Mouse (Mus musculus) adrenal gland, adult (tissue): ENCODE results near the gene Bcorl1.
A peak's percentile ranks its signal among the peaks of the same experiment; 100 is the strongest.
"Not testable (repeated sequence)": the region's sequence is repeated elsewhere in the genome, so short reads cannot be mapped to it uniquely, and the experiment has no call there.

Source experiments
- DNase-seq, 2 experiments: peaks; one replicate each; pipeline ENCODE4 v3.0.0; 2022 to 2023; ENCODE audit warnings: low spot score in 1 of 2; ENCODE audit not compliant: inconsistent age in 2 of 2

The Bcorl1 gene

DNA sequence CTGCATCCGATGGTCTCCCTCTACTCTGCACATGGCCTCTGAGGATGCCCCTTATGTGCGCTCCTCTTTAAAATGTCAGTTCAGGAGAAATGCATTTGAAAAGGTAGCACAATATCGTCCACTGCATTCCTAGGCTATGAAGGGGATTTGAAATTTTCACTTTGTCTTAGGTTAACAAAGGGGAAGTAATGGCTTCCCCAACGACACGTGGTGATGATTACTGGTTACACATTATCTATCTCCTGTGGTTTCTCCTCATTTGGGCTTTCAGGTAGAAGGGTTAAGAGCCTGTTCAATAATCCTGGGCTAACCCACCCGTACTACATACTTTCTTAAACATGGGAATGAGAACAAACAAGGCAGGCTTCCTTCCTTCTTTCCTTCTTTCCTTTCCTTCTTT lies 48.2 kb downstream of the Bcorl1 start:
- no peak for DNase-seq

DNA sequence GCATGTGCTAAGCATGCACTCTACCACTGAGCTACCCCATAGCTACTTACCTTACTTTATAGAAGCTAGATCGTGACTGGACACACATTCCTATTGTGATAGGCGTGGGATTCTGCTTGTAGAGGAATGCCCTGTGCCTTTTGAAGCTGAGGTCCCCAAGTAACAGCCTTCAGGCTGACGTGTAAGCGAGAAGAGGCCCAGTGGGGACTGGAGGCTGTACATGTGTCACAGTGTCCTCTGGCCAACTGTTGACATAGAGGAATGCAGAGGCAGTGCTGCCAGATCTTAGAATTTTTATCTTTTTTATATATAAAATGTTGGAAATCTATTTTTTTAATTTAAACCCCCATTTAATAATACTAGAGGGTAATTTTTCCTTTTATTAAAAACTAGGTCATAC lies 58.8 kb downstream of the Bcorl1 start:
- no peak for DNase-seq

DNA sequence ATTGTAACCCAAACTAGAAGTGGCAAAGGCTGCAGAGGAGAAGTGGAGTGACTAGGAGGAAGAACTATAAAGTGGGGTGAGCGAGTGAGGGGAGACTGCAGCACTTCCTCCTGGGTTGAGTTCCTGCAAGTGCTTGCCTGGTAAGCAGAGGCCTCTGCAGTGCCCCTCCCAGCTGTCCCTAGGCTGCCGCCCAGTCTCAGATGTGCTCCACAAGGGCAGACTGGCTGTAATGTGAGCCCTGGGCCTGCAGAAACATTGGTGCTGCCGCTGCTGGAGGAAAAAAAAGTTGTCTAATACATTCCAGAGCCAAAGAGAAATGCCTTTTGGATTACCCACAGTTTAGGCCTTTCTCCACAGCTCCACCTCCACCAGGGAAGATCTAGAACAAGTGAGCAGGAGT lies 64.0 kb downstream of the Bcorl1 start:
- no peak for DNase-seq

DNA sequence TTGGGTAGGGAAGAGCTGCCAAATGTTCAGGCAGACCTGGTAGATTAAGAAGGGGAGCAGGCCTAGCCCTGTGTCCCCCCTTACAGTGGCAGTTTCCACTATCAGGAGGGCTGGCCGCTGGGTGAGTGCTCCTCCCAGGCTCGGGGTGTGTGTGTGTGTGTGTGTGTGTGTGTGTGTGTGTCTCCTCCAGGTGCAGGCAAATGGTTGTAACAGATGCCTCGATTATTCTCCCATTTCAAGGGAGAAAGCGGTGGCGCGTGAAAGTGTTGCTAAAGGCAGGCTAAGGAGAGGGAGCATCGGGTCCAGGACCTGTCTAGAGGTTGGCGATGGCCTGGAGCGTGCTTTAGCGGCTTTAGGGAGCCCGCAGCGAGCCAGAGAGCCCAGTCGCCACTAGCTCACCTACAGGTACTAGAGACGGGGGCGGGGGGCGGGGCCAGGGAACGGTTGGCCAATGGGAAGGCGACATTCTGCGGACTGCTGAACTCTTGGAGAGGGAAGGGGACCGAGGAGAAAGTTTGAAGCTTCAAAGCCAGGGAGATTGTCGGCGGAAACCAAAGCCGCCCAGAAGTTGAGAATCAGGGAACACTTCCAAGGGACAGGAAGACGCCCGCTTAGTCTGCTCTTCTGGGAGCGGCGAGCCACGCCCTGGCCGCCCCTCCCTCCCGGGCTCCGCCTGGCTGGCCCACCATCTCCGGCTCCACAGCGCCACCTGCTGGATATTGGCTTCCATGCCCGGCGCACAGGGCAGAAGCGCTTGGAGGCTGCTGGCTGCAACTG lies 68.6 kb downstream of the Bcorl1 start:
- DNase-seq: peak; percentile 85 to 95

DNA sequence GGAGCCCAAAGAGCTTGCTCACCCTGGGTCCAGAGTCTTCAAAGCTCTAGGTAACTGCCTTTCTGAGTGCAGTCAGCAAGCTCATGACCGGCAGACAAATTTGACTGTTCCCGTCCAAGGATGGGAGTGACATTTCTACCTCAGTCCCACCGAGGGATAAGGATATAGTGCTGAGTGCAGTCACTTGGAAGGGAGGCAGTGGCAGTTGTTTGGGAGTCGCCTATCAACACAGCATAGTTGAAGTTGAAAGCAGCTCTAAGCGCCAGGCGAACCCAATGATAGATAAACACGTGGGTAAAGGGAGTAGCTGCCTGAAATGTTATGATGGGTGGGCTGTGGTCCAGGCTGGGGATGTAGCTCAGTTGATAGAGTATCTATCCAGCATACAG lies 69.2 kb downstream of the Bcorl1 start:
- DNase-seq: no peak

DNA sequence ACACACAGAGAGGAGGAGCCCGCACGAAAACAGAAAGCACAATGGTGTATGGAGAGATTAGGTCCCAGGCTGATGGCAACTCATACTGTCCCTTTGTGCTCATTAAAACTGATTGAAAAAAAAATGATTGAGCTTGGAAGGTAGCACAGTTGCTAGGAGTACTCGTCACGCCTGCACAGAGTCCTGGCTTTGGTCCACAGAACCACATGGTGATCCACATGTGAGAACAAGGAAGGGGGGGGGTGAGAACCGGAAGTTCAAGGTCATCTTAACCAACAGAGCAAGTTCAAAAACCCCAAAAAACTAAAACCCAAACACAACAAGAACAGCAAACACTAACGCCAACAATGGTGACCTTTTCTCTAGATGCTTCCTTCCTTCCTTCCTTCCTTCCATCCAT lies 71.5 kb downstream of the Bcorl1 start:
- DNase-seq: peak in 1 of 2 experiments; percentile 42

DNA sequence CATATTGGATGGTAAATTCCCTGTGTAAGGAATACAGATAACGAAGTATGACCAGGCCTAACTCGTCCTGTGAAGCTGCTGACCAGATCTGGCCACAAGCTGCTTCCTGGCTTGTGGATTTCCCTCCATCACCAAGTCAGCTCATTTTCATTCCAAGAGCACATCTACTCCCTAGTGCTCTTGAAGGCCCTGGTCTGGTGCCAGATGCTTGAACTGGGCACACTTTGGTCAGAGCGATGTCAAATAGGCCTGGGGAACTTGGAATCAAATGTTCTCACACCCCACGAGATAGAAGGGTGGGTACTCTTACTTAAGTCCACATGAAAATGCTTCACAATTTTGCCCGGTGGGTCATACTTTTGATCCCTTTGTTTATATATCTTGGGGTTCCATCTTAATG lies 73.1 kb downstream of the Bcorl1 start:
- DNase-seq: no peak

DNA sequence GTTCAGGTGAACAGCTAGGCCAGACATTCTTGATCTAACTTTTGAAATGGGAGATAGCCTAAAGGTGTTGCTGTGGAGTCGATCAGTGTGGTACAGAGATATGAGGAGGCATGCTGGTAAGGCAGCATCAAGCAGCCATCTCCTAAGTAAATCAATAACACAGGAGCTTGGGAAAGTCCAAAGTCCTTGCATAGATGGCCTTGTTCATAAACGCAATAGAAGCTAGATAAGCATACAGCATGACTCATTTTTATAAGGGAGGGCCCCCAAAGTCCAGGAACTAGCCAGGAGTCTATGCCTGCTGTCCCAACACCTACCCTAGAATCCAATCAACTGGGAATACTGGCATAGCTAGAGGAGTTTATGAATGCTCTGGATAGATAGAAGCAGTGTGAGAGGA lies 77.3 kb downstream of the Bcorl1 start:
- peak in 1 of 2 experiments; percentile 60 for DNase-seq

DNA sequence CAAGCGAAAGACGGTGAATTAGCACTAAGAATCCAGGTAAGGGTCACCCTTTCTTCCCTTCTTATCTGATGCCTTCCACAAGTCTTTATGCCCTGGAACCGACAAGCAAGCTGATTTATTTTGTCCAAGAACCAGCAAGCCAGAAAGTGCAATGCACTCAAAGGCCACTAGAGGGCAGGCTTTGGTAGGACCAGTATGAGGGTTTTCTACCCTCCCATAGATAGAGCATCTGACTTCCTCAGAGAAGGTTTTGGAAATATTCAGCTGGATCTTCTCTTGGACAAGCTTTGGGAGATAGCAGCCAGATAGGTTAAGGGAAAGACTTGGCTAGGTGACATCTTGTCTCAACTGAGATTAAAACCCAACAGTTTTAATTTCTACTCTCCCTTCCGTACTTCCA lies 81.8 kb downstream of the Bcorl1 start:
- peak; percentile 66 to 91 for DNase-seq

DNA sequence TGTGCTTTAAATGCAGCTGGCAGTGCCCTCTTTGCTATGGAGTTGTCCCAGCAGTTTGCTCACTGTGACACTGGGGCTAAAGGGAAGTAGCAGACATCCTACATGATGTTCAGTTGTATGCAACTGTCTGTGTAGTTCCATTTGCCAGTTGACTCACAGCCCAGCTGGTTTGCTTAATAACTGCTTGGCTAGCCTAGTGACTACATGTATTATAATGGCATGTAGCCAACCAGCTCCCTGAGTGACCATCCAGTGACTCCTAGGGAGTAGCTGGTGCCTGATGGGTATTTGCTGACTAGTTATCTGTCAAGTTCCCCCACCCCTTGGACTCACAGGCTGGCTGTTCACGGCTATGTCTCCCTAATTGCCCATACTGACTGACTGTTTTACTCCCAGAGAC lies 82.5 kb downstream of the Bcorl1 start:
- DNase-seq: peak in 1 of 2 experiments; percentile 70

DNA sequence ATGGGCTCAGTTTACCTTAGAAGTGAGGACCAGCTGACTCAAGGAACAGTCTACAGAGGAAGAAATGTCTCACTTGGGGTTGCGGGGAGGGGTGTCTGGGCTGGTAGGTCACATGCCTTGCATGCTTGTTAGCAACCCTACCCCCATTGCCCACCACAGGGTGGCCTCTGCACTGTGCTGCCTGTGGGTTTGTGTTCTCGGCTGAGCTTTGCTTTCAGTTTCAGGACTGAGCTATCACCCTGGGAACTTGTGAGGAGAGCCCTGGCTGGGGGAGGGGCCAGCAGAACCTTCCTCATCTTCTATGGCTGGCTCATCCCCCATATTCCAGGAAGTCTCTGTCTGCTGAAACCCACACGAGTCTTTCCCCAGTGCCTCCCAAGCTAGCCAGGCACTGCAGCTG lies 83.4 kb downstream of the Bcorl1 start:
- peak in 1 of 2 experiments; percentile 68 for DNase-seq

DNA sequence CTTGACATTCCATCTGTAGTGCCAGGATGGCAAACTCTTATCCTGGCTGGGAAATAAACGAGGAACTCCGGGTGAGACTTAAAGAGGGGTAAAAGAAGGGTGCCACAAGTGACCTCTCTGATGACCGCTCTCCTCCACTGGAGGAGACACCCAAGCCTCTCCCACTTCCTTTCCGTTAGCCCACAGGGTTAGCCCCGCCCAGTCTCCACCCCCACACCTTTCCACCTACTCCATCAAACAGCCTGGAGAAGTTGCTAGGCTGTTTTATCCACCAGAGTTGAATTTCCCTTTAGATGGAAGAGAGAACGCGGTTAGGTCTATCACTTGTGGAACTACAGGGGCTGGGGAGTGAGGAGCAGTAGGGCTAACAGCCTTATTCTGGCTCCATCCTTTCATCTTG lies 84.1 kb downstream of the Bcorl1 start:
- DNase-seq: peak in 1 of 2 experiments; percentile 56

DNA sequence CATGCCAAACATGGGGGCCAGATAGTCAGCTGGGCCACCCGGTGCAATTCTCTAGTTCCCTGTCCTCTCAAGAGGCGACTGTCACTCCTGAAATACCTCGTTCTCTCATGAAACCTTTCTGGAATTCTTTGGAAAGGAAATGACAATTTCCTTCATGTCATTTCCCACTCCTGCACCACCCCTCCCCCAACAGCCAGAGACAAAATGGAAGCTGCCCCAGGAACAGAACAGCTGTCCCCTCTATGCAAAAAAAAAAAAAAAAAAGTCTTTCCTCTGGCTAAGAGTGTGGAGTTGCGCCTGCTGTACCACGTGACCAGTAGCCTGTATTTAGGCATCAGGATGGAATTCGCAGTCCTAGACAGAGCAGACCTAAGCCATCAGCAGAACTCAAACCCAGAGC lies 87.1 kb downstream of the Bcorl1 start:
- peak in 1 of 2 experiments; percentile 43 for DNase-seq

DNA sequence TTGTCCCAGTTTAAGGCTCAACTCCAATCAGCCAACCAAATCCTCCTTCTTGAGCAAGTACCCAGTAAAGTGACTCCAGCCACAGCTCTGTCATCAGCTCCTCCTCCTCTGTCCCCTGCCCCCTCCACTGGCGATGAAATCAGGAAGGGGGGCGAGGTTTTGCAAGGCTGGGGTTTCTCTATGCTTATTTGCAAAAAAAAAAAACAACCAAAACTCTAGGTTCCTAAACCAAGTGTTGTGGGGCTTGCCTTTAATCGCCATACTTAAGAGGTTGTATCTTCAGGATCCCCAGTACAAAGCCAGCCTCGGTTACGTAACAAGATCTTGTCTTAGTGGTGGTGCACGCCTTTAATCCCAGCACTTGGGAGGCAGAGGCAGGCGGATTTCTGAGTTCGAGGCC lies 87.5 kb downstream of the Bcorl1 start:
- no peak for DNase-seq

DNA sequence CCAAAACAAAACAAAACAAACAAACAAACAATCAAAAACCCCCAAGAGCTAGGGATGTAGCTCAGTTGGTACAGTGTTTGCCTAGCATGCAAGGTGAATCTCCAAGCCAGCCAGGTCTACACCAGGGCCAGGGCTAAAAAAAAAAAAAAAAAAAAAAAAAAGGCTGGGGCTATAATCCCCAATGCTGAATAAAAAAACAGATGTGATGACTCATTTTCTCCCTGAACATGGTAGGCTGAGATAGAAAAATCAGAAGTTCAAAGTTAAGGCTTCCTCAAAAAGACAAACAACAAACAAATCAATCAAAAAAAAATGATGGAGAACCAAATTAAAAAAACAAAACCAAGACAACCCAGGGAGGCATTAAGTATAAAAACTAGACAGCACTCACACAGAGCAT lies 87.9 kb downstream of the Bcorl1 start:
- no peak for DNase-seq

DNA sequence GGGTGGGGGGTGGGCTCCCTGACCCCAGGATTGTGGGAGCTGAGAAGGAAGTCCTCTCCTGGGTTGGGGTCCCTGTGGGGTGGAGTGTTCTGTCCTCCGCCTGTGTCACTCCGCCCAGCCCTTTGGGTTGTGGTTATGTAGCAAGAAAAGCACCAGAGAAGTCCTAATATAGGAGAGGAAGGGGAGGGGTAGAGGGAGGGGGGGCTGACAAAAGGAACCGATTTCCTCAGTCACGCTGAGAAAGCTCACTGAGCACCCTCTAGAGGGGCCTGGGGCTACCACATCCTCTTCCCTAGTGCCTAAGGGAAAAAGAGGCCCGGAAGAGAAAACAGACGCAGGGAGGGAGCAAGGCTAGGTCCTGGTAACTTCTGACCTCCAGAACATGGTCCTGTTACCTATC lies 88.4 kb downstream of the Bcorl1 start:
- DNase-seq: peak in 1 of 2 experiments; percentile 42

DNA sequence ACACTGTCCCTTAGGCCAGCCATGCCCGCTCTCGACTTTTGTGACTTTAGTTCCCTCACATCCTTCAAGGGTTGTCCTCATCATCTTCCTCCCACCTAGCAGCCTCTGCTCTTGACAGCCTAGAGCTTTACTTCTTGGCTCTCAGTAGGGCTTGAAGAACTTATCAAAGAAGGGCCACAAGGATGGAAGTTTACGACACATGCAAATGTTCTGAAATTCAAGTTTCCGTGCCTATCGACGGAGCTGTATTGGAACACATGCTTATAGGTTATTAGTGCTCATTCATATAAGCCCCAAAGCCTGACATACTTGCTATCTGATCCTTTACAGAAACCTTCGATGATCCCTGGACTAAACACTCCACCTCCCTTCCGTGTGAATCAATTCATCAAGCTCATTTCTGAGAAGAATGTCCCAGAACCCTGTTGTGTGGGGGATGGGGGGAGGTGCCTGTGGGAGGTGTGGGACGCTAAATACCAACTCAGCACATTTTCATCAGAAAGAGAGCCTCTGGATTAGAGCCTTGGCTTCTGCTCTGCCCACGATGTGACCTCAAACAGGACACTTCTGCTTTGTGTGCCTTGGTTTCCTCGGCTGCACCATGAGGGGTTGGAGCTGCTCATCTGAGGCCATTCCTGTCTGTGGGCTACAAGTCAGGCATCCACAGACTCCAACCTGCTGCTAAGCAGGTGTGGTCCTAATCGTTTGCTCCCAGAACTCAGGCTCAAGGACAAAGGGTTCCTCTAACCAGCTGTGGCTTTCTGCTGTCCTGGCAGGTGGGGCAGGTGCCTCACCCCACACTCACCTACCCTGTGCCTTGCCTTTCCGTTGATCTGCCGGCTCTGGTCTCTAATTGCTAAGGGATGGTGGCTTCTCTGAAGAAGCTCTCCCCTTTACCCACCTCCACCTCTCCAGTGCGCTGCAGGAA lies 91.7 kb downstream of the Bcorl1 start:
- no peak for DNase-seq

DNA sequence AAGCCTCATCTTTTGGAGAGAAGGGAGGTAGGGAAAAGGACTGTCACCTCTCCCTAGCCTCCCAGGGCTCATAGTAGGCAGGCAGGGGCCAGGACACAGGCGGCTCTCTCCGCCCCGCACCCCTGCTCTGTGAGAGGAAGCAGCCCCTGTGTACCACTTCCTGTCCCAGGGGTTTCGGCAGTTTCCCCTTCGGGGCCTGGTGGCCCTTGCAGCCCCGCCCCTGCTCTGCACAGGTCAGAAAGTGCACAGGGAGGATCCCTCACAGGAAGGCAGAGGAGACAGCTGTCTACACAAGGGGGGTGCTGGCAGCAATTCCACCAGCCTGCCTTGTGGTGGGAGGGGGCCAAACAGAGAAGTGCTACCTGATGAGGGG lies 92.4 kb downstream of the Bcorl1 start:
- peak in 1 of 2 experiments; percentile 58 for DNase-seq

DNA sequence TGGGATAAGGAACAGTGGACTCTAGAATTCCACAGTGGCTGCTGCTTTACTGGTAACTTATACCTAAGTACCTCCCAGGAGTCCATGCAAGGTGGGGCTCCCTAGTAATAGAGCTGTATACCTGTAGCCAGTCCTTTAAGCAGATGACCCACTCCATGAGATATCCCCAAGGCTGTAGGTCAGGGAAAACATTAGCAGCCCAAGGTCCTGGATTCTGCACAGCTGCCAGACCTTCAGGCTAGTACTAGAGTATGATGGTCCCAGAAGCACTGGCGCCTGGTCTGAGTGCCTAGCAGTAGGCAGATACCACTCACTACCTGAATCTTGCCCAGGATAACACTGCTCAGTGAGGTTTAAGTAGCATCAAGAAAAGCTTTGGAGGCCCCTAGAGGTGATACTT lies 93.1 kb downstream of the Bcorl1 start:
- DNase-seq: peak in 1 of 2 experiments; percentile 72

DNA sequence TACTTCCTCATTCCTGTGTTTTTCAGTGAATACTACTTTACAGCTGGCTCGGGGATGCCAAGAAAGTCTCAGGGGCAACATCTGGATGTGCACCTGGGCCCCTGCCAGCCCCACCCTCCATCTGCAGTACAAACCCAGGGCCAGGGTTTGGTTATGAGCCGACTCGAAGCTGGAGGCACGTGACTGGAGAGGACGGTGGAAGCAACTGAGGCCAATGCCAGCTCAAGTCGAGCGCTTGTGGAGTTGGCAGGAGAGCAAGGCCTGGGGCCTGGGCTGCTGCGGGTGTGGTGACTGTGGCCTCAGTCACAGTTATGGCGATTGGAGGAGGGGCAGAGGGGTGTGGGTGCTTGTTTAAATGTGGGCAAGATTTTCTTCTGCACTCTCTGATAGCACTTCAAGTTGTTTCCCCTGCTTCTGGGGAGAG lies 94.3 kb downstream of the Bcorl1 start:
- peak in 1 of 2 experiments; percentile 72 for DNase-seq

DNA sequence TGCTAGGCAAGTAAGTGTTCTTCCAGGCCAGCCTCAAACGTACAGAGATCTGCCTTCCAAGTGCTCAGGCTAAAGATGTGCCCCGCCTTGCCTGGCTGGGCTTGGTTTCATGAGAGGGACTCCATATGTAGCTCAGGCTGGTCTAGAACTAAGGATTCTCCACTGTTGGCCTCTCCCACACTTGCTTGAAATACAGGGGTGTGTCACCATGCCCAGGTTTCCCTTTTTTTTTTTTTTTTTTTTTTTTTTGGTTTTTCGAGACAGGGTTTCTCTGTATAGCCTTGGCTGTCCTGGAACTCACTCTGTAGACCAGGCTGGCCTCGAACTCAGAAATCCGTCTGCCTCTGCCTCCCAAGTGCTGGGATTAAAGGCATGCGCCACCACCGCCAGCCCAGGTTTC lies 94.9 kb downstream of the Bcorl1 start:
- DNase-seq: not testable (repeated sequence)

DNA sequence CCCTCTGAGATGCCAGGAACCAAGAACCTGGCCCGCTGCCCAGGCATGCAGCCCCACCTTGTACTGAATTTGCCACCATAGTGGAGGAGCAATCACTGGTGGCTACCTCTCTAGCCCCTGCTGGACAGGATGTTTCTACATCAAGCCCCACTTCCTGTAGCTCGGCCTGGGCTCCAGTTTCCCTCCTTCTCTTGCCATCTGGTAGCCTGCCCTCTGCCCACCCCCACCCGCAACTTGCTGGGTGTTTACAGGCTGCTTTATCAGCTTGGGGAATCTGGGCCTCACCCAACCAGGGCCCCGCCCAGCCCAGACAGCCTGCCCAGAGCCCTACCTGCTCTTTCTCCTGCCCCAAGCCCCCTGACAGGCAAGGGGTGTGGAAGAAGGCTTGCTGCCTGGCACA lies 97.9 kb downstream of the Bcorl1 start:
- peak in 1 of 2 experiments; percentile 49 for DNase-seq
